Mouse (Mus musculus) liver, embryonic 16.5 days (tissue): Measurements from ENCODE around the gene Pdlim5. TPM values are rescaled to one million over a fixed set of nuclear protein-coding genes. Genes with fewer than 3 reads are reported as not detected.

Source experiments
- ATAC-seq: fragments of 200-750 bp; cut with Nextera tagmentation; 2 replicates; pipeline ENCODE4 v1.8.0; 2017; ENCODE audit warnings: low read depth, mild to moderate bottlenecking, moderate number of reproducible peaks, moderate library complexity
- H3K27ac ChIP-seq: fragments of 300-500 bp; sonication (generic); 2 replicates; pipeline ENCODE4 v1.5.1; 2014; ENCODE audit warnings: mild to moderate bottlenecking, low read length
- H3K27me3 ChIP-seq: fragments of 300-500 bp; sonication (generic); 2 replicates; pipeline ENCODE4 v1.6.1; 2014; ENCODE audit warnings: low read depth, low read length, mixed read lengths; ENCODE audit not compliant: control insufficient read depth, insufficient read depth
- H3K36me3 ChIP-seq: fragments of 300-500 bp; sonication (generic); 2 replicates; pipeline ENCODE4 v1.6.1; 2014; ENCODE audit warnings: mild to moderate bottlenecking; ENCODE audit not compliant: control insufficient read depth, insufficient read depth
- H3K4me1 ChIP-seq: fragments of 300-500 bp; sonication (generic); 2 replicates; pipeline ENCODE4 v1.6.1; 2014; ENCODE audit warnings: low read depth, low read length, mixed read lengths; ENCODE audit not compliant: control insufficient read depth
- H3K4me2 ChIP-seq: fragments of 300-500 bp; sonication (generic); 2 replicates; pipeline ENCODE4 v1.6.1; 2014; ENCODE audit warnings: low read depth, low read length, mixed read lengths
- H3K4me3 ChIP-seq: fragments of 300-500 bp; sonication (generic); 2 replicates; pipeline ENCODE4 v1.5.1; 2014; ENCODE audit warnings: low read depth, mild to moderate bottlenecking, low read length
- H3K9ac ChIP-seq: fragments of 300-500 bp; sonication (generic); 2 replicates; pipeline ENCODE4 v1.6.1; 2014; ENCODE audit warnings: low read depth, low read length
- H3K9me3 ChIP-seq: fragments of 300-500 bp; sonication (generic); replicated peaks from 2 replicates; pipeline ENCODE4 v1.6.1; 2016; ENCODE audit warnings: low read length; ENCODE audit not compliant: control insufficient read depth
- WGBS: fragments of 180-500 bp; shearing (Covaris S2); extraction: QIAGEN DNeasy Blood & Tissue Kit; methylation state at CpG from one replicate; pipeline ENCODE4 v1.1.7; 2014; ENCODE audit not compliant: insufficient replicate concordance; 5-methylcytosine and 5-hydroxymethylcytosine counted together
- polyA plus RNA-seq: library from polyadenylated mRNA; unstranded; fragments of >200 nt; fragmentation: Nextera tagmentation; extraction: Ambion mirVana; gene quantifications from 2 replicates; pipeline ENCODE4 v1.2.1, GENCODE M21; 2015

Pdlim5 gene
- polyA plus RNA-seq, 1 experiment from 2014 or later: 14.7 TPM

GRCm38 (mm10) chr3:142280366-142281092, 115.0 kb downstream of the Pdlim5 start:
- Histone ChIP-seq H3K27ac (peak overlapping the region; percentile 56), H3K4me2 (0 out of 2 replicates have a peak overlapping the region, but pooled peaks have one; percentile 24), H3K9me3 (no peaks in the 10 kb centered on the region), H3K4me3 (no peak overlapping the region), H3K27me3 (no peaks in the 10 kb centered on the region), H3K4me1 (peaks cover 14% of the 10 kb centered on the region), H3K36me3 (no peaks in the 10 kb centered on the region), H3K9ac (no peak overlapping the region)
- WGBS: 24% methylated on average over 6 of the region's 6 CpGs
- peak; percentile 71 for ATAC-seq

GRCm38 (mm10) chr3:142279011-142279410, 116.5 kb downstream of the Pdlim5 start:
- H3K4me2 ChIP-seq: no peak overlapping the region
- no peaks in the 10 kb centered on the region for H3K9me3 ChIP-seq
- 83% methylated on average over 3 of the region's 3 CpGs for WGBS
- H3K36me3 ChIP-seq: no peaks in the 10 kb centered on the region
- H3K9ac ChIP-seq: no peak overlapping the region
- ATAC-seq: no peak
- no peak overlapping the region for H3K27ac ChIP-seq
- H3K27me3 ChIP-seq: no peaks in the 10 kb centered on the region
- H3K4me3 ChIP-seq: no peak overlapping the region
- peaks cover 14% of the 10 kb centered on the region for H3K4me1 ChIP-seq

- Histone ChIP-seq H3K27me3 (no peaks in the 10 kb centered on the region), H3K4me2 (no peak overlapping the region), H3K4me1 (peaks cover 10% of the 10 kb centered on the region), H3K36me3 (no peaks in the 10 kb centered on the region), H3K9me3 (no peaks in the 10 kb centered on the region), H3K9ac (no peak overlapping the region), H3K27ac (no peak overlapping the region), H3K4me3 (no peak overlapping the region)
- ATAC-seq: no peak
- WGBS: 71% methylated on average over 3 of the region's 3 CpGs
These were observed 119.0 kb downstream of the Pdlim5 start for GRCm38 (mm10) chr3:142276506-142276905.

- Histone ChIP-seq H3K9ac (no peak overlapping the region), H3K27me3 (no peaks in the 10 kb centered on the region), H3K4me1 (no peaks in the 10 kb centered on the region), H3K4me3 (no peak overlapping the region), H3K36me3 (no peaks in the 10 kb centered on the region), H3K9me3 (no peaks in the 10 kb centered on the region), H3K4me2 (no peak overlapping the region), H3K27ac (no peak overlapping the region)
- no peak for ATAC-seq
- WGBS: 7% methylated on average over 1 of the region's 1 CpGs
These were observed 120.5 kb downstream of the Pdlim5 start for GRCm38 (mm10) chr3:142274993-142275392.

GRCm38 (mm10) chr3:142274451-142274850, 121.0 kb downstream of the Pdlim5 start:
- Histone ChIP-seq H3K4me1 (no peaks in the 10 kb centered on the region), H3K36me3 (no peaks in the 10 kb centered on the region), H3K27me3 (no peaks in the 10 kb centered on the region), H3K27ac (no peak overlapping the region), H3K4me3 (no peak overlapping the region), H3K9ac (no peak overlapping the region), H3K9me3 (no peaks in the 10 kb centered on the region), H3K4me2 (no peak overlapping the region)
- ATAC-seq: peak; percentile 25; the same call in 1 of the 2 replicates
- WGBS: 75% methylated on average over 3 of the region's 3 CpGs

GRCm38 (mm10) chr3:142273265-142273664, 122.2 kb downstream of the Pdlim5 start:
- Histone ChIP-seq H3K4me2 (no peak overlapping the region), H3K9ac (no peak overlapping the region), H3K4me3 (no peak overlapping the region), H3K9me3 (no peaks in the 10 kb centered on the region), H3K27me3 (no peaks in the 10 kb centered on the region), H3K27ac (no peak overlapping the region), H3K36me3 (no peaks in the 10 kb centered on the region), H3K4me1 (no peaks in the 10 kb centered on the region)
- no peak for ATAC-seq
- WGBS: 59% methylated on average over 6 of the region's 6 CpGs

GRCm38 (mm10) chr3:142256371-142256770, 139.1 kb downstream of the Pdlim5 start:
- no peak overlapping the region for H3K4me2 ChIP-seq
- no peak overlapping the region for H3K27ac ChIP-seq
- H3K4me3 ChIP-seq: no peak overlapping the region
- no peak for ATAC-seq
- H3K36me3 ChIP-seq: no peaks in the 10 kb centered on the region
- 64% methylated on average over 2 of the region's 2 CpGs for WGBS
- no peak overlapping the region for H3K9ac ChIP-seq
- H3K9me3 ChIP-seq: no peaks in the 10 kb centered on the region
- H3K4me1 ChIP-seq: no peaks in the 10 kb centered on the region
- H3K27me3 ChIP-seq: no peaks in the 10 kb centered on the region

- H3K27ac ChIP-seq: no peak overlapping the region
- H3K36me3 ChIP-seq: no peaks in the 10 kb centered on the region
- H3K9ac ChIP-seq: no peak overlapping the region
- H3K9me3 ChIP-seq: no peaks in the 10 kb centered on the region
- H3K4me1 ChIP-seq: no peaks in the 10 kb centered on the region
- H3K4me2 ChIP-seq: no peak overlapping the region
- H3K4me3 ChIP-seq: no peak overlapping the region
- WGBS: 63% methylated on average over 1 of the region's 1 CpGs
- H3K27me3 ChIP-seq: no peaks in the 10 kb centered on the region
- no peak for ATAC-seq
These were observed 143.4 kb downstream of the Pdlim5 start for GRCm38 (mm10) chr3:142252086-142252485.

- Histone ChIP-seq H3K9me3 (no peaks in the 10 kb centered on the region), H3K4me3 (no peak overlapping the region), H3K27me3 (no peaks in the 10 kb centered on the region), H3K27ac (no peak overlapping the region), H3K4me1 (no peaks in the 10 kb centered on the region), H3K36me3 (no peaks in the 10 kb centered on the region), H3K4me2 (no peak overlapping the region), H3K9ac (no peak overlapping the region)
- WGBS: 73% methylated on average over 2 of the region's 2 CpGs
- no peak for ATAC-seq
These were observed 146.0 kb downstream of the Pdlim5 start for GRCm38 (mm10) chr3:142249458-142249857.
